Mouse (Mus musculus): ENCODE data around the gene Krtap6-5.
"Not testable (repeated sequence)": the region's sequence is repeated elsewhere in the genome, so short reads cannot be mapped to it uniquely, and the experiment has no call there.

Krtap6-5 gene

DNA sequence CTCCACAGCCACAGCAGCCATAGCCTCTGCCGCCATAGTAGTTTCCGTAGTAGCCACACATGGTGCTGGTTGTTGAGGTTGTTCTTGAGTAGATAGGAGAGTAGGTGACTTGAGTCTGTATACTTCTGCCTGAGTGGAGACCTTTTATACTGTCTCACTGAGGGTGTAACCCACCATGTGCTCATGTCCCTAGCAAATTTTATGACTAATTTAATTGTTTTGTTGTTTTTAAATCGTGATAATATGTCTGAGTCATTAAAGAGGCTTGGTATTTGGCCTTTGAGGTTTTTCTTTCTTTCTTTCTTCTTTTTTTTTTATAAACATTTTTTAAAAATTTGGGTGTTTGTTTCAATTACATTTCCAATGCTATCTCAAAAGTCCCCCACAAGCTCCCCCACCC is at the start of gene Krtap6-5:
Krtap6-5 (minus strand) TSS at position 101 of the 400 bp plus-strand sequence.
- DNase-seq = no peak

DNA sequence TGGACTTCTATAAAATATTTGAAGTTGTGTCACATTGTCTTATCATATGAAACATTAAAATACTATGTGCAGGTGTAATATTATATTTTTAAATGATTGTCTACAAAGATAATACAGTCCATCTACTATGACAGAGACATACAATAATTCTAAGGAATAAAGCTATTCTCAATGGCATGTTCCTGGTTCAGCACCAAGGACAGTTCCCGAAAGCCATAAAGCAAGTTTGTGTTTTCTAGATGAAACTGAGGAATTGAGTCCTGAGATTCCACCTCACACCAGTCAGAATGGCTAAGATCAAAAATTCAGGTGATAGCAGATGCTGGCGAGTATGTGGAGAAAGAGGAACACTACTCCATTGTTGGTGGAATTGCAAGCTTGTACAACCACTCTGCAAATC is 23.4 kb upstream of the Krtap6-5 start:
- DNase-seq = not testable (repeated sequence)

DNA sequence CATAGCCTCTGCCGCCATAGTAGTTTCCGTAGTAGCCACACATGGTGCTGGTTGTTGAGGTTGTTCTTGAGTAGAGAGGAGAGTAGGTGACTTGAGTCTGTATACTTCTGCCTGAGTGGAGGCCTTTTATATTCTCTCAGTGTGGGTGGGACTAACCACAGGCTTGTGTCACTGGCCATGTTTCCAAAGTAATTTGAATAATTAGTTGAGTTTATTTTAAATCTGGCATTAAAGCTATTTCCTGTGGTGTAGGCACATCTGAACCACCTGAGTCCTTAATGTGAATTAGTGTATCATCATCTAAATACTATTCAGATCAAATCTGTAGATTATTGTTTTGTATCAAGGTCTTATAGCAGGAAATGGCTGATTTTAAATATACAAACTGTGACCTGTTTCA is 16.2 kb upstream of the Krtap6-5 start, which contains the start of gene 1110025L11Rik:
1110025L11Rik (minus strand) TSS at position 101 of the 400 bp plus-strand sequence.
- DNase-seq = not testable (repeated sequence)

DNA sequence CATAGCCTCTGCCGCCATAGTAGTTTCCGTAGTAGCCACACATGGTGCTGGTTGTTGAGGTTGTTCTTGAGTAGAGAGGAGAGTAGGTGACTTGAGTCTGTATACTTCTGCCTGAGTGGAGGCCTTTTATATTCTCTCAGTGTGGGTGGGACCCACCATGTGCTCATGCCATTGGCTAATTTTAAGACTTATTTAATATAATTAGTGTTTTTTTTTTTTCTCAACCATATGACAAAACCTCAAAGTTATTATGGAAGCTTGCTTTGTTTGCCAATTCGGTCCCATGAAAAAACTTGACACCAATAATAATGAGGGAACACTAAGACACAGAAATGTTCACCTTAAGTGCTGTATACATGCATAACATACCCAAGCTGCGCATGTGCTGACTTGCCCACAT is 6.3 kb downstream of the Krtap6-5 start, which contains the start of gene Gm10228:
Gm10228 (minus strand) TSS at position 101 of the 400 bp plus-strand sequence.
- not testable (repeated sequence) for DNase-seq

DNA sequence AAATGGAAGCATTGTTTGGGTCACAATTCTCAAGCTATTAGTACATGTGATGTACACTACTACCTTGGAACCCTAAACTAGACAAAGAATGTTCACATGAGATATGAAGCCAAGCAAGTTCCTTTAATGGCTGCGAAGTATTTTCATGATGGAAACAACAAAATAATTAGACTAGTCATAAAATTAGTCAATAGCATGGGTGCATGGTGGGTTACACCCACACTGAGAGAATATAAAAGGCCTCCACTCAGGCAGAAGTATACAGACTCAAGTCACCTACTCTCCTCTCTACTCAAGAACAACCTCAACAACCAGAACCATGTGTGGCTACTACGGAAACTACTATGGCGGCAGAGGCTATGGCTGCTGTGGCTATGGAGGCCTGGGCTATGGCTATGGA is 16.3 kb downstream of the Krtap6-5 start, which contains the start of gene Krtap6-1:
Krtap6-1 (plus strand) TSS at position 301 of the 400 bp plus-strand sequence.
- not testable (repeated sequence) for DNase-seq

DNA sequence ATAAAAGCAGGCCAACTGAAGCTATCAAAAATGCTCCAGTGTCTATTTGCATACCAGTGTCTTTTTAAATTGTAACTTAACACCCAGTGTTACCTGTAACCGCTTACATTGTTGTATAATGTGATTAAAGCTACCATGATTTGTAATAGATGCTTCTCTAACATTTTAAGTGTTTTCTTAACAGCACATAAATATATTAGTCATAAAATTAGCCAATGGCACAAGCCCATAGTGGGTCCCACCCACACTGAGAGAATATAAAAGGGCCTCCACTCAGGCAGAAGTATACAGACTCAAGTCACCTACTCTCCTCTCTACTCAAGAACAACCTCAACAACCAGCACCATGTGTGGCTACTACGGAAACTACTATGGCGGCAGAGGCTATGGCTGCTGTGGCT is 32.7 kb downstream of the Krtap6-5 start, which contains the start of gene Gm10229:
Gm10229 (plus strand) TSS at position 301 of the 400 bp plus-strand sequence.
- not testable (repeated sequence) for DNase-seq

DNA sequence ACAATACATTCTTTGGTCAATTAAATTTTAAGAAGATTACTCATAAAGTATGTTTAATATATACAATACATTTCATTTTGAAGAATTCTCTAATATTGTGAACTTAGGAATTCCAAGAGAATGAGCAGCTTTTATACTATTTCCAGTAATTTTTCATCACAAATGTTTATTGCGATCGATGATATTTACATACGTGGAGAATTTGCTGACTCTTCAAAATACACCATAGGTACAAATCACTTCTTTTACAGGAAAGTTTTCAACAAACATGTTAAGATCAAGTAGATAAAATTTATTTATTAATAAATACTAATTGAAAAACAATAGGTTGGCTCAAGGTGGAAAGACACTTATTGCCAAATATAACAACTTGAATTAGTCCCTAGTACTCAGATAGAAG is 33.7 kb downstream of the Krtap6-5 start:
- DNase-seq = no peak

DNA sequence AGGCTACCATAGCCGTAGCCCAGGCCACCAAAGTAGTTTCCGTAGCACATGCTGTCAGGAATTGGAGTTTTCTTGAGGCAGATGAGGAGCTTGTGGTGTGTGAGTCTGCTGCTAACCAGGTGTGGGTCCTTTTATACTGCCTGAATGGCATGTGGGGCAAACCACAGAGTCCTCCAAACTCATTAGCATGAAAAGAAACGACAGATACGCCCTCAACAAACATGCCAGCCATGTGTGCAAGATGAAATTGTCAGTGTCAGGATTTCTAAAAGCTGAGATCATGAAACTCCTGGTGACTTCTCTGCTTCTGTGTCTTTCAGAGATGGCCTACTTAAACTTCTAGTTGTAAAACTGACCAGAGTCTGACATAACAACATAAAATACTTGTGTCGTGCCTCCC is 37.0 kb downstream of the Krtap6-5 start, which contains the start of gene Krtap22-2:
Krtap22-2 (minus strand) TSS at position 101 of the 400 bp plus-strand sequence.
- DNase-seq = no peak

Data from B cell, adult 2 months (primary cell).